Mouse (Mus musculus): ENCODE measurements at regions not wholly inside any gene's neighbourhood (a gene's known extent, or its start where the extent isn't known, plus 50 kb on each side); places are given as distances from the start of the nearest gene placed in this dataset.

DNA sequence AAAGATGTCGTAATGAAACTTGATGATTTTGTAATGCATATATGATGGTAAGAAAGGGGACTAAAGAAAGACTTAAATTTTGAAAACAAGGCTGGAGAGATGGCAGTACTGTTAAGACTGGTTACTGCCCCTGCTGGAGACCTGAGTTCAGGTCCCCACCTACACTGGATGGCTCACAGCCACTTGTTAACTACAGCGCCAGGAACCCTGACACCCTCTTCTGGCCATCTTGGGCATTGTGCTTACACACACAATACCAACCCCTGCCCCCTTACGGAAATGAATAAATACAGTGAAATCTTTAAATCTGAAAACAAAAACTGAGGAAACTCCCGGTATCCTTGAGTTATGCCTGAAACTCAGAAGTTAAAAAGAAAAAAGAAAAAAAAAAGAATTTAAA is 131.7 kb upstream of the Dynlrb2 start:
- peak; percentile 47 for TF ChIP-seq CTCF (IDR thresholded peaks at IDR 0.05; ENCODE audit: insufficient read depth, low read length)
- no peak for TF ChIP-seq POLR2A (IDR thresholded peaks at IDR 0.05; ENCODE audit: borderline replicate concordance, extremely low read depth, low read depth, low read length)
